Mouse (Mus musculus): ENCODE results near the gene Jhy.

Jhy gene

DNA sequence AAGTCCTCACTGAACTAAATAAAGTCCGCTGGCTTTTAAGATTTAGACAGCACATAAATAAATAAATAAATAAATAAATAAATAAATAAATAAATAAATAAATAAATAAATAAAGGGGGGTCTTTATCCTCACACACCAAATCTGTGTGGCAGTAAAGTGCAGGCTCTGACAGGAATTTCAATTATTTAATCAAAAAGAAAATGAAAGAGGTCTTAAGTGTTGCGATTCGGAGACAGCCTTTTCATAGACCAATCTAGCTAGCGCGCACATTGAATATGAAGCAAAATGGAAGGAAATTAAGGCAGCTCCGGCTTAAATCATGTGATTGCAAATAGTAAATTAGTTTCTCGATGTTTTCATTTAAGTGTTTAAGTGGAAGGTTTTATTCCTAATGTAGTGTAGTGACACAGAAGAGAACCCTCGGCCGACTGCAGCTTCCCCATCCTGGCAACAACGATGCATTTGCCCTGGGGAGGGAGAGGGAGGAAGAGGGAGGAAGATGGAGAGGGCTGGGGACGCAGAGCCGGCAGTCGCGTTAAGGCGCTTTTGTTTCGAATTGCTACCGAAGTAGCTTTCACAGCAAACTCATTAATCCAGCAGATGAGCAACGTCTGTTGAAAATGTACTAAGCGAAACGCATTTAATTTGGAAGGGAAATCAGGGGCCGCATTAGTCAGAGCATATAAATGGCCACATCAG lies 105.3 kb downstream of the Jhy start:
- in situ Hi-C loops (cut with MseI, MboI), result no loop called here

DNA sequence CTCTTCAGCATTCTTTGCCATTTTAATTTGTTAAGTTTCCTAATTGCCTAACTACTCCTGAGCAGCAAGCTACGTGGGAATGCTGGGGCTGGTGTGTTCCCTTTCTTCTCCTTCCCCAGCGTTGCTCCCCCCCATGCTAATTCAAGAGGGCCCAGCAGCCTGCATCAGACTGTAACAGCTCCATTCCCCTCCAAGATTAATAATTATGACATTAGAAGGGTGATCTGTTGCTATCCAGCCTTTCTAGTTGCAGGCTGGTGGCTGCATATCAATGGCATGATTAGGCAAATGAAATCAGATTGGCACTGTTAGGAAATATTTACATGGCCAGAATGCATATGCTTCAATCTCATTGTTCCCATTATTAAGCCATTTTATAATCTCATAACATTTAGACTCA lies 112.4 kb downstream of the Jhy start:
- in situ Hi-C loops (cut with MseI, MboI), result no loop called here

Data from mouse trophoblast stem cell (cell line).